Mouse (Mus musculus): ENCODE measurements around the gene Dimt1.

DNA sequence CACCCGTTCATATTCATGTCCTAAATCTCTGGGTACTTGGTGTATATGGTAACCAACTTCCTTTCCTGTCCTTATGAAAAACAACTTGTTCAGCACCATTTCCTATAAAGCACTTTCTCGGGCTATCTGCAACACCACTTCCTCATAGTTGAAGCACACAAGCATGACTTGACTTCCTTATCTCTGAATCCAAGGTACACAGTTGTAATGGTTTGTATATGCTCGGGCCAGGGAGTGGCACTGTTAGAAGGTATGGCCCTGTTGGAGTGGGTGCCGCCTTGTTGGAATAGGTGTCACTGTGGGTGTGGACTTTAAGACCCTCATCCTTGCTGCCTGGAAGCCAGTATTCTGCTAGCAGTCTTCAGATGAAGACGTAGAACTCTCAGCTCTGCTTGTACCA, 51.7 kb downstream of the Dimt1 start:
- TF ChIP-seq MAX (IDR thresholded peaks at IDR 0.05; ENCODE audit: low read depth) (no peak), TCF12 (IDR thresholded peaks at IDR 0.05; ENCODE audit: insufficient read depth, poor library complexity, severe bottlenecking) (no peak), POLR2A (IDR thresholded peaks at IDR 0.05; ENCODE audit: insufficient read length, low read depth) (no peak), TCF3 (IDR thresholded peaks at IDR 0.05; ENCODE audit: insufficient read length, low read depth) (no peak)

All from myocyte (in vitro differentiated cells).